Mouse (Mus musculus): ENCODE measurements around the gene Erich3. TPM values are rescaled to one million over a fixed set of nuclear protein-coding genes. Genes with fewer than 3 reads are reported as not detected.

Erich3 gene
- total and polyA plus RNA-seq, 2 experiments from 2014 or later, result 0.08 TPM; not detected in 1

DNA sequence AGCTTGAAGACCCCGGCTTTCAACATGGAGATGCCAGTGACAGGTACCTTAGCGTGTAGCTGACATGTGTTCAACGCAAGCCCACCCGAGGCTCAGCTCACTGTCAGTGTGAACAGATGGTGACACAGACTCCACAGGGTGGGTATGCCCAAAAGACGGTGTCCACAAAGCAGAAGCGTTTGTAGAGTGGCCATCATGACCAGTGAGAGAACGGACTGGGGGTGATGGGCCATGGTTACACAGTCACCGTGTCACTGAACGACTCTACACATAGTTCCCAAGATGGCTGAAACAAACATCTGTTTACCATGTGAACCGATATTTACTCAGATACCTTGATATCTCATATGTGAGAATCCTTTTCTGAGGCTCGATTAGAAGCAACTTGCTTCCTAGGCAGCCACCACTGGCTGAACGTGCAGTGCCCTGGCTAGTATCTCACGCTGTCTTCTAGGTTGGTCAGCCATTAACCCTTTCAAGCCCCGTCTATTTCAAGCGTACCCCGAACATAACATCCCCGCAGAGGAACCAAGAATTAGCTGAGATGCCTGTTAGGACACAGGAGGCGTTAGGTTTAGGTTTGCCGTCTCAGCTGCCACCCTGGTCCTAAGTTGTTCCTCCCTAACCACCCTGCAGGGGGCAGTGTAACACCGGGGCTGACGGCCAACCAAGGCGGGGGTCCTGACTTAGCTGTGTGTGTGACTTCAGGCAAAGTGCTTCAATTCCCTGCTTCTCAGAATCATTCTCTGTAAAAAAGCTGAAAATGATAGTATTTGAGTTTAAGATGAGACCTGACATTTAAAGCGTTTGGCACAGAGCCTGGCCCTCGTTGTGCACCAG lies 10.9 kb upstream of the Erich3 start:
- no peak overlapping the region for H3K27ac ChIP-seq (ENCODE audit: low read depth)
- no peak overlapping the region for H3K4me3 ChIP-seq (ENCODE audit: low read depth, low read length)
- H3K36me3 ChIP-seq (replicated peaks; ENCODE audit: control insufficient read depth, insufficient read depth, low read length), result no peaks in the 10 kb centered on the region
- TF ChIP-seq CTCF (IDR thresholded peaks at IDR 0.05; ENCODE audit: low read depth) (peak; percentile 83), EP300 (IDR thresholded peaks at IDR 0.05; ENCODE audit: low read depth) (no peak)
- DNase-seq (ENCODE audit: low spot score) (peak; percentile 49), ATAC-seq (ENCODE audit: insufficient read depth, low read depth) (no peak)
- H3K27me3 ChIP-seq (ENCODE audit: control insufficient read depth, insufficient read depth, low read length), result peaks cover 11% of the 10 kb centered on the region; the same call in 1 of the 2 replicates
- WGBS, result 41% methylated on average over 24 of the region's 24 CpGs
- no peak overlapping the region for H3K4me2 ChIP-seq (ENCODE audit: low read depth, low read length)
- H3K9ac ChIP-seq (replicated peaks; ENCODE audit: low read depth, low read length), result no peak overlapping the region
- peaks cover 6% of the 10 kb centered on the region; the same call in 1 of the 2 replicates for H3K4me1 ChIP-seq (ENCODE audit: control insufficient read depth, insufficient read depth)
- H3K9me3 ChIP-seq (replicated peaks; ENCODE audit: control insufficient read depth, low read length), result no peaks in the 10 kb centered on the region

DNA sequence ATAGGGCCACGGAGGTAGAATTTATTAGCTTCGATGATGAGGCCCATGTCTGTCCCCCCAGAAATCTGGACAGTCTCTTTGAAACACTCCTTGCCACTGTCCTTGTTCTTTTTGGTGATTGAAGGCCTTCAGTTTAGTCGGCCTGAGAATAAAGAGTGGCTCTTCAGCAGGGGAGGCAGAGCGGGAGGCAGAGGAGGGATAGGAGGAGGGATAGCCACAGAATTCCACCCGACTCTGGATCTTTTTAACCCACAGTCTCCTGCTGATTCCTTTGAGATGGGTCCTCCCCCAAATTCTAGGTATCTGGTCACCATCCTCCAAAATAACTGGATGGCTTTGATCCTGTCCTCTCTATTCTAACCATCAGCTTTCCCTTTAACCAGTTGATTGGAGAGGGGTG lies 10.2 kb upstream of the Erich3 start:
- Histone ChIP-seq H3K4me3 (ENCODE audit: low read depth, low read length) (no peak overlapping the region), H3K4me2 (ENCODE audit: low read depth, low read length) (no peak overlapping the region), H3K27me3 (ENCODE audit: control insufficient read depth, insufficient read depth, low read length) (peaks cover 11% of the 10 kb centered on the region; the same call in 1 of the 2 replicates), H3K9me3 (replicated peaks; ENCODE audit: control insufficient read depth, low read length) (no peaks in the 10 kb centered on the region), H3K4me1 (ENCODE audit: control insufficient read depth, insufficient read depth) (peaks cover 6% of the 10 kb centered on the region; the same call in 1 of the 2 replicates), H3K36me3 (replicated peaks; ENCODE audit: control insufficient read depth, insufficient read depth, low read length) (no peaks in the 10 kb centered on the region), H3K9ac (replicated peaks; ENCODE audit: low read depth, low read length) (no peak overlapping the region), H3K27ac (ENCODE audit: low read depth) (no peak overlapping the region)
- 68% methylated on average over 5 of the region's 5 CpGs for WGBS
- no peak for TF ChIP-seq EP300 (IDR thresholded peaks at IDR 0.05; ENCODE audit: low read depth)
- TF ChIP-seq CTCF (IDR thresholded peaks at IDR 0.05; ENCODE audit: low read depth), result no peak
- DNase-seq (ENCODE audit: low spot score) (no peak), ATAC-seq (ENCODE audit: insufficient read depth, low read depth) (no peak)

DNA sequence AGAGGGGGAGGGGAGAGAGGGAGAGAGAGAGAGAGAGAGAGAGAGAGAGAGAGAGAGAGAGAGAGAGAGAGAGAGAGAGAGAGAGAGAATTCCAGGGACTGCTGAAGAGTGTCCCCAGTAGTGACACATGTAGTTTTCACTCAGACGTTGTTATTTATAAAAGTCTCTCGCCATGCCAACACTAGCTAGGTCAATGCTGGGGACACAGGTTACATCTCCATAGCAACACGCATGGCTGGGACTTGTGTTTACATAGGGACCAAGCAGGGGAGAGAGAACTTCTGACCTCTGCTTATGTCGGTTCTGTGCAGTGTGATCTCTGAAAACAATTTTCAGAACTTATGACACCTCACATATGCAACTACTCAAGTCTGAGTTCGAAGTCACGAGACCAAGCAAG lies 9.4 kb upstream of the Erich3 start:
- Histone ChIP-seq H3K9me3 (replicated peaks; ENCODE audit: control insufficient read depth, low read length) (no peaks in the 10 kb centered on the region), H3K4me1 (ENCODE audit: control insufficient read depth, insufficient read depth) (peaks cover 6% of the 10 kb centered on the region; the same call in 1 of the 2 replicates), H3K27me3 (ENCODE audit: control insufficient read depth, insufficient read depth, low read length) (peaks cover 11% of the 10 kb centered on the region; the same call in 1 of the 2 replicates), H3K4me2 (ENCODE audit: low read depth, low read length) (no peak overlapping the region), H3K9ac (replicated peaks; ENCODE audit: low read depth, low read length) (no peak overlapping the region), H3K27ac (ENCODE audit: low read depth) (no peak overlapping the region), H3K36me3 (replicated peaks; ENCODE audit: control insufficient read depth, insufficient read depth, low read length) (no peaks in the 10 kb centered on the region), H3K4me3 (ENCODE audit: low read depth, low read length) (no peak overlapping the region)
- peak; percentile 62 for ATAC-seq (ENCODE audit: insufficient read depth, low read depth)
- 49% methylated on average over 6 of the region's 6 CpGs for WGBS
- no peak for DNase-seq (ENCODE audit: low spot score)
- no peak for TF ChIP-seq EP300 (IDR thresholded peaks at IDR 0.05; ENCODE audit: low read depth)
- no peak for TF ChIP-seq CTCF (IDR thresholded peaks at IDR 0.05; ENCODE audit: low read depth)

DNA sequence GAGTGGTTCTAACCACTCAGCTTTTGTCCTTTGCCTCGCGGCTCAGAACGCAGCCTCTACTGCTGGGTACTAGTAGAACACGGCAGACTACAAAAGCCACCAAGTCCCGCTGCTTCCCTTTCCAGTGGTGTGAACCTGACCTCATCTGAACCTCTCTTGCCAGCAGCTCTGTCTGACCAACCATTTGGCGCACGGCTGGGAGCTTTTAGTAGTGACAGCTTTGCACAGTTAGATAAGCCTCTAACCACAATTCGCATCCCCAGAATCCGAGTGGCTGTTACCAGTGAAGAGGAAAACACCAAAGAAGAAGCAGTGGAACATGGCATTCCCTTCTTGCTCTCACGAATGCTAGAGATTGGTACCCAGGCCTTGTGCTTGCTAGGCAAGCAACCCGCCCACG lies 8.8 kb upstream of the Erich3 start:
- 46% methylated on average over 12 of the region's 12 CpGs for WGBS
- no peak for DNase-seq (ENCODE audit: low spot score)
- peaks cover 11% of the 10 kb centered on the region; the same call in 1 of the 2 replicates for H3K27me3 ChIP-seq (ENCODE audit: control insufficient read depth, insufficient read depth, low read length)

DNA sequence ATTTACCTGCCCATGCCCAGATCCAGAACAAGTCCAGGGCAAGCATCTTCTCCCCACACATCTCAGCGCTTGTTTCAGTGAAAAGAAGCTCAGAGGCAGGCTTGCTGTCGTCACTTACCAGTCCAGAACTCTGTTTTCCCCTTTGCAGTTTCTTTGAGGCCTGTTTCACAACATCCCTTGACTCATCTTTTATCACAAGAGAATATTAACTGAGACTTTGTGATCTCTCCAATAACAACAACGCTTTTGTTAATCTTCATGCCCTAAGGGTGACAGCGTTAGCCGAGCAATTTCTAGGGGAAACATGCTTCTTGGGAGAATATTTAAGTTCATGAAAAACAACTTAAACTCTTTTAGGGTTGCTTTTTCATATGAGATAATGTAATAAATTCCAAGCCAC lies 7.9 kb upstream of the Erich3 start:
- WGBS, result 80% methylated on average over 5 of the region's 5 CpGs
- peaks cover 11% of the 10 kb centered on the region; the same call in 1 of the 2 replicates for H3K27me3 ChIP-seq (ENCODE audit: control insufficient read depth, insufficient read depth, low read length)
- ATAC-seq (ENCODE audit: insufficient read depth, low read depth), result no peak

More for the DNA sequence above, 8.8 kb upstream of the Erich3 start:
- no peak overlapping the region for H3K4me2 ChIP-seq (ENCODE audit: low read depth, low read length)
- TF ChIP-seq EP300 (IDR thresholded peaks at IDR 0.05; ENCODE audit: low read depth) (no peak), CTCF (IDR thresholded peaks at IDR 0.05; ENCODE audit: low read depth) (no peak)
- H3K9me3 ChIP-seq (replicated peaks; ENCODE audit: control insufficient read depth, low read length), result no peaks in the 10 kb centered on the region
- H3K36me3 ChIP-seq (replicated peaks; ENCODE audit: control insufficient read depth, insufficient read depth, low read length), result no peaks in the 10 kb centered on the region
- H3K4me3 ChIP-seq (ENCODE audit: low read depth, low read length), result no peak overlapping the region
- H3K4me1 ChIP-seq (ENCODE audit: control insufficient read depth, insufficient read depth), result peaks cover 6% of the 10 kb centered on the region; the same call in 1 of the 2 replicates
- no peak overlapping the region for H3K27ac ChIP-seq (ENCODE audit: low read depth)
- H3K9ac ChIP-seq (replicated peaks; ENCODE audit: low read depth, low read length), result no peak overlapping the region
- no peak for ATAC-seq (ENCODE audit: insufficient read depth, low read depth)

More for the DNA sequence above, 7.9 kb upstream of the Erich3 start:
- no peak overlapping the region for H3K9ac ChIP-seq (replicated peaks; ENCODE audit: low read depth, low read length)
- H3K4me3 ChIP-seq (ENCODE audit: low read depth, low read length), result no peak overlapping the region
- no peak overlapping the region for H3K27ac ChIP-seq (ENCODE audit: low read depth)
- H3K36me3 ChIP-seq (replicated peaks; ENCODE audit: control insufficient read depth, insufficient read depth, low read length), result no peaks in the 10 kb centered on the region
- DNase-seq (ENCODE audit: low spot score), result no peak
- H3K9me3 ChIP-seq (replicated peaks; ENCODE audit: control insufficient read depth, low read length), result no peaks in the 10 kb centered on the region
- peaks cover 6% of the 10 kb centered on the region; the same call in 1 of the 2 replicates for H3K4me1 ChIP-seq (ENCODE audit: control insufficient read depth, insufficient read depth)
- no peak for TF ChIP-seq EP300 (IDR thresholded peaks at IDR 0.05; ENCODE audit: low read depth)
- TF ChIP-seq CTCF (IDR thresholded peaks at IDR 0.05; ENCODE audit: low read depth), result no peak
- no peak overlapping the region for H3K4me2 ChIP-seq (ENCODE audit: low read depth, low read length)

All from heart, postnatal 0 days (tissue).